Mouse (Mus musculus) small intestine, adult 2 months (tissue): ENCODE measurements around the gene Pign.

Experiments used
- CTCF ChIP-seq: fragments of 200-500 bp; IDR thresholded peaks from 2 replicates; pipeline ENCODE4 v1.5.1; 2012; ENCODE audit warnings: low read depth, mild to moderate bottlenecking, control low read depth, inconsistent platforms, low read length, moderate library complexity, mixed read lengths; ENCODE audit not compliant: insufficient replicate concordance, insufficient read length; ENCODE audit errors: extremely low read depth
- POLR2A ChIP-seq: fragments of 200-500 bp; IDR thresholded peaks from 2 replicates; pipeline ENCODE4 v1.6.1; 2012; ENCODE audit warnings: low read depth, mild to moderate bottlenecking, control low read depth, inconsistent platforms, low read length, moderate library complexity

DNA sequence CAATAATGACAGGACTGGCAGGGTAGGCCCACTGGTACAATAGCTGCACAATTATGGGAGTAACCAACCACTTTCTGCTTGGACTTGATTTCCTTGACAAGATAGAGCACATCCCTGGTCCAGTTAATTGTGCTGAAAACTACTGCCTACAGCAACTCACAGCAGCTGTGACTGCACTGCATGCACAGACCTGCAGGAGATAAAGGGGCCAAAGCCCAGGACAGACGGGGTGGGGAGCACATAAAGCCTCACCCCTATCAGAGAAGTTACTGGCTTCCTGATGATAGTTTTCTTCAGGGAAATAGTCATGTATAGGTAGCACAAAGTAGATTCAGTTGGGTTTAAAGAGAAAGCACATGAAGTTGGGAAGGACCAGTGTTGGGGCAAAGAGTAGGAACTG lies 80.7 kb downstream of the Pign start:
- no peak for TF ChIP-seq POLR2A
- no peak for TF ChIP-seq CTCF
